Mouse (Mus musculus) stomach, postnatal 0 days (tissue): ENCODE results near the gene Atp5d. TPM values are rescaled to one million over a fixed set of nuclear protein-coding genes. Genes with fewer than 3 reads are reported as not detected.

Experiments used
- ATAC-seq: fragments of 200-750 bp; cut with Nextera tagmentation; 2 replicates; pipeline ENCODE4 v1.8.0; 2017; ENCODE audit not compliant: low FRiP score, low TSS enrichment
- DNase-seq: peaks from one replicate; pipeline ENCODE4 v3.0.0-alpha.2; 2016; ENCODE audit warnings: low spot score
- H3K27ac ChIP-seq: fragments of 300-500 bp; sonication (generic); replicated peaks from 2 replicates; pipeline ENCODE4 v1.5.1; 2014; ENCODE audit warnings: mild to moderate bottlenecking, control low read depth
- H3K27me3 ChIP-seq: fragments of 300-500 bp; sonication (generic); 2 replicates; pipeline ENCODE4 v1.6.1; 2014; ENCODE audit warnings: low read length; ENCODE audit not compliant: control insufficient read depth, insufficient read depth
- H3K36me3 ChIP-seq: fragments of 300-500 bp; sonication (generic); 2 replicates; pipeline ENCODE4 v1.6.1; 2014; ENCODE audit warnings: low read length, mixed read lengths; ENCODE audit not compliant: control insufficient read depth, insufficient read depth
- H3K4me1 ChIP-seq: fragments of 300-500 bp; sonication (generic); replicated peaks from 2 replicates; pipeline ENCODE4 v1.6.1; 2014; ENCODE audit warnings: antibody characterized with exemption; ENCODE audit not compliant: control insufficient read depth, insufficient read depth
- H3K4me2 ChIP-seq: fragments of 300-500 bp; sonication (generic); replicated peaks from 2 replicates; pipeline ENCODE4 v1.6.1; 2014; ENCODE audit warnings: low read depth, mild to moderate bottlenecking, control low read depth, moderate library complexity
- H3K4me3 ChIP-seq: fragments of 300-500 bp; sonication (generic); 2 replicates; pipeline ENCODE4 v1.5.1; 2014; ENCODE audit warnings: low read depth, low read length, control low read depth
- H3K9ac ChIP-seq: fragments of 300-500 bp; sonication (generic); 2 replicates; pipeline ENCODE4 v1.6.1; 2014; ENCODE audit warnings: mild to moderate bottlenecking, low read length, control low read depth, mixed read lengths
- H3K9me3 ChIP-seq: fragments of 300-500 bp; sonication (generic); 2 replicates; pipeline ENCODE4 v1.6.1; 2016; ENCODE audit warnings: low read length; ENCODE audit not compliant: control insufficient read depth
- CTCF ChIP-seq: IDR thresholded peaks from 2 replicates; pipeline ENCODE4 v1.5.1; 2016; ENCODE audit warnings: antibody characterized with exemption, low read depth, mild to moderate bottlenecking, moderate library complexity
- EP300 ChIP-seq: optimal IDR thresholded peaks from 2 replicates; pipeline ENCODE3; 2016; ENCODE audit warnings: antibody characterized with exemption
- WGBS: fragments of 180-500 bp; shearing (Covaris S2); extraction: QIAGEN DNeasy Blood & Tissue Kit; methylation state at CpG from one replicate; pipeline ENCODE4 v1.1.7; 2014; 5-methylcytosine and 5-hydroxymethylcytosine counted together
- polyA plus RNA-seq: library from polyadenylated mRNA; unstranded; fragments of >200 nt; fragmentation: Nextera tagmentation; extraction: Ambion mirVana; gene quantifications from 2 replicates; pipeline ENCODE4 v1.2.1, GENCODE M21; 2015

Gene Atp5d
- polyA plus RNA-seq, 1 experiment from 2014 or later: 705 TPM

- no peak for ATAC-seq
- peaks cover 12% of the 10 kb centered on the region; the same call in 1 of the 2 replicates for H3K4me1 ChIP-seq
Measured at GRCm38 (mm10) chr10:80147146-80147718, 8.8 kb downstream of the Atp5d start.

GRCm38 (mm10) chr10:80147719-80148601 is 9.5 kb downstream of the Atp5d start, which contains the start of gene Midn:
TSS of gene Midn (plus strand) at chr10:80148272.
- Histone ChIP-seq H3K4me2 (peak within 1 kb of the TSS; percentile 64), H3K9me3 (no peaks in the 10 kb centered on the region), H3K36me3 (peaks cover 10% of the 10 kb centered on the region), H3K27me3 (no peaks in the 10 kb centered on the region), H3K9ac (peak within 1 kb of the TSS; percentile 83), H3K4me3 (peak within 1 kb of the TSS; percentile 93), H3K27ac (peak within 1 kb of the TSS; percentile 99), H3K4me1 (peaks cover 16% of the 10 kb centered on the region)
- peak; percentile 91 for DNase-seq
- ATAC-seq: peak; percentile 38
- peak; percentile 75 for TF ChIP-seq CTCF
- TF ChIP-seq EP300: peak; percentile 53
- under 1% methylated on average over 33 of the region's 42 CpGs for WGBS

More at GRCm38 (mm10) chr10:80147146-80147718, 8.8 kb downstream of the Atp5d start:
- no peak for DNase-seq
- Histone ChIP-seq H3K4me2 (peak overlapping the region; percentile 64), H3K36me3 (peaks cover 10% of the 10 kb centered on the region; the same call in 1 of the 2 replicates), H3K4me3 (peak overlapping the region; percentile 93; the same call in 1 of the 2 replicates), H3K27me3 (no peaks in the 10 kb centered on the region), H3K9me3 (no peaks in the 10 kb centered on the region), H3K9ac (peak overlapping the region; percentile 41; the same call in 1 of the 2 replicates), H3K27ac (peak overlapping the region; percentile 99)
- no peak for TF ChIP-seq EP300
- no peak for TF ChIP-seq CTCF
- 51% methylated on average over 5 of the region's 5 CpGs for WGBS

- Histone ChIP-seq H3K27me3 (no peaks in the 10 kb centered on the region), H3K36me3 (peaks cover 12% of the 10 kb centered on the region), H3K27ac (peak overlapping the region; percentile 99), H3K4me3 (peak overlapping the region; percentile 93), H3K4me1 (peaks cover 22% of the 10 kb centered on the region), H3K4me2 (peak overlapping the region; percentile 64), H3K9ac (peak overlapping the region; percentile 83), H3K9me3 (no peaks in the 10 kb centered on the region)
- WGBS: under 1% methylated on average over 50 of the region's 57 CpGs
- peak; percentile 97 for DNase-seq
- ATAC-seq: peak; percentile 63
- TF ChIP-seq CTCF (peak; percentile 68), EP300 (peak; percentile 14)
Measured at GRCm38 (mm10) chr10:80148610-80149290, 10.3 kb downstream of the Atp5d start.

GRCm38 (mm10) chr10:80149291-80150225 is 11.1 kb downstream of the Atp5d start:
- H3K9me3 ChIP-seq: no peaks in the 10 kb centered on the region
- H3K4me3 ChIP-seq: peak overlapping the region; percentile 93
- peaks cover 22% of the 10 kb centered on the region for H3K4me1 ChIP-seq
- DNase-seq (peak; percentile 98), ATAC-seq (peak; percentile 78)
- no peaks in the 10 kb centered on the region for H3K27me3 ChIP-seq
- peak overlapping the region; percentile 93 for H3K9ac ChIP-seq
- under 1% methylated on average over 70 of the region's 88 CpGs for WGBS
- no peak for TF ChIP-seq EP300
- TF ChIP-seq CTCF: no peak
- H3K27ac ChIP-seq: peak overlapping the region; percentile 99
- peak overlapping the region; percentile 92 for H3K4me2 ChIP-seq
- H3K36me3 ChIP-seq: peaks cover 16% of the 10 kb centered on the region
